Mouse (Mus musculus) layer of hippocampus, adult 11-12 months (tissue): ENCODE measurements around the gene Bcl2a1b.

Experiments
- DNase-seq: peaks from one replicate; pipeline ENCODE4 v3.0.0; 2022; ENCODE audit warnings: low spot score

The Bcl2a1b gene

GRCm38 (mm10) chr9:89253400-89253799 lies 54.4 kb downstream of the Bcl2a1b start:
- no peak for DNase-seq

- no peak for DNase-seq
Observed at GRCm38 (mm10) chr9:89256556-89257335, 57.7 kb downstream of the Bcl2a1b start.
